Mouse (Mus musculus): Measurements from ENCODE around the gene Tdrd1. TPM values are rescaled to one million over a fixed set of nuclear protein-coding genes. Genes with fewer than 3 reads are reported as not detected.

Gene Tdrd1
- total and polyA plus RNA-seq, 3 experiments = 0.07 TPM; not detected in 2

GRCm38 (mm10) chr19:56914658-56915057, 88.6 kb downstream of the Tdrd1 start:
- Histone ChIP-seq H3K4me1 (ENCODE audit: control insufficient read depth in 1 of 2, insufficient read depth in 2 of 2) (no peaks in the 10 kb centered on the region), H3K27me3 (replicated peaks) (no peaks in the 10 kb centered on the region), H3K4me2 (ENCODE audit: insufficient read depth, low read depth, poor library complexity, severe bottlenecking) (no peak overlapping the region), H3K27ac (ENCODE audit: insufficient read depth, low read depth) (no peak overlapping the region), H3K36me3 (replicated peaks in 1 of 2; ENCODE audit: control insufficient read depth in 1 of 2, insufficient read depth in 1 of 2, low read length in 1 of 2) (peaks cover 0 to 26% of the 10 kb centered on the region in 2 experiments), H3K4me3 (replicated peaks in 1 of 3; ENCODE audit: low read depth in 2 of 3, low read length in 2 of 3, poor library complexity in 1 of 3) (no peak overlapping the region), H3K79me2 (replicated peaks; ENCODE audit: control insufficient read depth, extremely low read depth, insufficient read depth, poor library complexity, severe bottlenecking) (no peaks in the 10 kb centered on the region), H3K9me3 (replicated peaks; ENCODE audit: low read length) (peaks cover 7% of the 10 kb centered on the region), H3K9ac (ENCODE audit: insufficient read depth, low read depth) (no peak overlapping the region)
- no peak for DNase-seq (ENCODE audit: extremely low read depth)
- TF ChIP-seq HCFC1 (IDR thresholded peaks at IDR 0.05; ENCODE audit: low read depth, low read length) (no peak), EP300 (IDR thresholded peaks at IDR 0.05; ENCODE audit: low read length) (no peak), NELFE (IDR thresholded peaks at IDR 0.05; ENCODE audit: low read depth, low read length) (no peak), MAFK (IDR thresholded peaks at IDR 0.05; ENCODE audit: insufficient replicate concordance, low read length) (no peak), CTCF (conservative IDR thresholded peaks at IDR 0.05 in 1 of 2, IDR thresholded peaks at IDR 0.05 in 1 of 2; ENCODE audit: low read depth in 2 of 2, low read length in 2 of 2) (no peak), TCF12 (IDR thresholded peaks at IDR 0.05; ENCODE audit: low read depth, low read length) (no peak), TBP (conservative IDR thresholded peaks at IDR 0.05; ENCODE audit: low read depth, low read length) (no peak)
- in situ Hi-C loops (cut with MboI; ENCODE audit: low pct_ligation_motif_present, low pct_unique_long_range_greater_than_20kb, low sequenced_read_pairs) (loop anchor here (25.0 kb wide), 1 partner anchor 398 kb away; the partner anchor contains the start of gene Ablim1), dilution Hi-C loops (cut with MboI; ENCODE audit: extremely low pct_ligation_motif_present, extremely low pct_unique_long_range_greater_than_20kb, low sequenced_read_pairs) (no loop called here)

DNA sequence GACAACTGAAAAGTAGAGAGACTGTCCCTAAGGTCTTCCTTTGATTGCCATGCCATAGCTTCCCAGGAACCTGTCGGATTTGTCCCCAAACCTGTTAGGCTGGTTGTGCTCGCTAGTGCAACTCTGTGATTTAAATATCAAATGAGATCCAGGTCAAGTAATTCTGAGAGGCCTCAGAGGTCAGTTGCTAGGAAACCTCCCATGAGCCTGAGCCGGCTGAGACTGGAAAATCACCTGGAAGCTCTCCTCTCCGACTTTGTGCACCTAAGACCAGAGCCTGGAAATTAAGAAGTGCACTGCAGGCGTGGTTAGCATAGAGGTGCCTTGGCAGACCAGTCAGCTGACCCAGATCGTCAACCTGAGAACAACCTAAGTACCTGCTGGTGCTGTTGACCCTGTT, 89.1 kb downstream of the Tdrd1 start:
- in situ Hi-C loops (cut with MboI; ENCODE audit: low pct_ligation_motif_present, low pct_unique_long_range_greater_than_20kb, low sequenced_read_pairs) = loop anchor here (25.0 kb wide), 1 partner anchor 397 kb away; the partner anchor contains the start of gene Ablim1
- no peaks in the 10 kb centered on the region for H3K79me2 ChIP-seq (replicated peaks; ENCODE audit: control insufficient read depth, extremely low read depth, insufficient read depth, poor library complexity, severe bottlenecking)
- no peak overlapping the region for H3K4me3 ChIP-seq (replicated peaks in 1 of 3; ENCODE audit: low read depth in 2 of 3, low read length in 2 of 3, poor library complexity in 1 of 3)
- H3K36me3 ChIP-seq (replicated peaks in 1 of 2; ENCODE audit: control insufficient read depth in 1 of 2, insufficient read depth in 1 of 2, low read length in 1 of 2) = peaks cover 0 to 26% of the 10 kb centered on the region in 2 experiments
- H3K9ac ChIP-seq (ENCODE audit: insufficient read depth, low read depth) = no peak overlapping the region
- dilution Hi-C loops (cut with MboI; ENCODE audit: extremely low pct_ligation_motif_present, extremely low pct_unique_long_range_greater_than_20kb, low sequenced_read_pairs) = no loop called here
- DNase-seq (ENCODE audit: extremely low read depth) = no peak
- H3K27me3 ChIP-seq (replicated peaks) = no peaks in the 10 kb centered on the region
- H3K4me2 ChIP-seq (ENCODE audit: insufficient read depth, low read depth, poor library complexity, severe bottlenecking) = no peak overlapping the region
- peaks cover 7% of the 10 kb centered on the region for H3K9me3 ChIP-seq (replicated peaks; ENCODE audit: low read length)
- TF ChIP-seq RCOR1 (conservative IDR thresholded peaks at IDR 0.05; ENCODE audit: low read depth, low read length) (no peak), GABPA (IDR thresholded peaks at IDR 0.05; ENCODE audit: insufficient replicate concordance, low read depth, low read length) (no peak), MAX (IDR thresholded peaks at IDR 0.05; ENCODE audit: low read length) (no peak), CHD2 (IDR thresholded peaks at IDR 0.05; ENCODE audit: low read length) (no peak), MAZ (IDR thresholded peaks at IDR 0.05; ENCODE audit: low read depth, low read length) (no peak)
- H3K4me1 ChIP-seq (ENCODE audit: control insufficient read depth in 1 of 2, insufficient read depth in 2 of 2) = no peaks in the 10 kb centered on the region
- H3K27ac ChIP-seq (ENCODE audit: insufficient read depth, low read depth) = no peak overlapping the region

Other genes with a start within 250 kb of the Tdrd1 start
- not detected in 2 replicates for gene Adrb1, start 104.0 kb upstream of the Tdrd1 start, total RNA-seq (2012; rRNA removed)
- gene Adrb1, start 104.0 kb upstream of the Tdrd1 start, total RNA-seq (2014; rRNA removed) = not detected in 2 replicates
- not detected in 2 replicates for gene Adrb1, start 104.0 kb upstream of the Tdrd1 start, polyA plus RNA-seq (2012; ENCODE audit: insufficient read length, low read depth)
- gene Ccdc186, start 4.0 kb upstream of the Tdrd1 start, total RNA-seq (2012; rRNA removed) = 3.4 and 4.2 TPM in 2 replicates
- 2.2 and 2.7 TPM in 2 replicates for gene Ccdc186, start 4.0 kb upstream of the Tdrd1 start, total RNA-seq (2014; rRNA removed)
- gene Ccdc186, start 4.0 kb upstream of the Tdrd1 start, polyA plus RNA-seq (2012; ENCODE audit: insufficient read length, low read depth) = 7.5 and 8.6 TPM in 2 replicates
- not detected in 2 replicates for gene Vwa2, start 48.0 kb downstream of the Tdrd1 start, total RNA-seq (2012; rRNA removed)
- not detected in 2 replicates for gene Vwa2, start 48.0 kb downstream of the Tdrd1 start, total RNA-seq (2014; rRNA removed)
- gene Vwa2, start 48.0 kb downstream of the Tdrd1 start, polyA plus RNA-seq (2012; ENCODE audit: insufficient read length, low read depth) = not detected in 2 replicates
- gene Afap1l2, start 182.0 kb downstream of the Tdrd1 start, total RNA-seq (2012; rRNA removed) = 2.6 and 3.1 TPM in 2 replicates
- 0.17 and 0.22 TPM in 2 replicates for gene Afap1l2, start 182.0 kb downstream of the Tdrd1 start, total RNA-seq (2014; rRNA removed)
- gene Afap1l2, start 182.0 kb downstream of the Tdrd1 start, polyA plus RNA-seq (2012; ENCODE audit: insufficient read length, low read depth) = 0.44 and 0.48 TPM in 2 replicates